Mouse (Mus musculus) embryo, embryonic 10 days (tissue): ENCODE measurements at regions not wholly inside any gene's neighbourhood (a gene's known extent, or its start where the extent isn't known, plus 50 kb on each side); places are given as distances from the start of the nearest gene placed in this dataset.
A peak's percentile ranks its signal among the peaks of the same experiment; 100 is the strongest.

Experiments used
- DNase-seq: peaks from one replicate; pipeline ENCODE4 v3.0.0-alpha.2; 2015; ENCODE audit warnings: low spot score

DNA sequence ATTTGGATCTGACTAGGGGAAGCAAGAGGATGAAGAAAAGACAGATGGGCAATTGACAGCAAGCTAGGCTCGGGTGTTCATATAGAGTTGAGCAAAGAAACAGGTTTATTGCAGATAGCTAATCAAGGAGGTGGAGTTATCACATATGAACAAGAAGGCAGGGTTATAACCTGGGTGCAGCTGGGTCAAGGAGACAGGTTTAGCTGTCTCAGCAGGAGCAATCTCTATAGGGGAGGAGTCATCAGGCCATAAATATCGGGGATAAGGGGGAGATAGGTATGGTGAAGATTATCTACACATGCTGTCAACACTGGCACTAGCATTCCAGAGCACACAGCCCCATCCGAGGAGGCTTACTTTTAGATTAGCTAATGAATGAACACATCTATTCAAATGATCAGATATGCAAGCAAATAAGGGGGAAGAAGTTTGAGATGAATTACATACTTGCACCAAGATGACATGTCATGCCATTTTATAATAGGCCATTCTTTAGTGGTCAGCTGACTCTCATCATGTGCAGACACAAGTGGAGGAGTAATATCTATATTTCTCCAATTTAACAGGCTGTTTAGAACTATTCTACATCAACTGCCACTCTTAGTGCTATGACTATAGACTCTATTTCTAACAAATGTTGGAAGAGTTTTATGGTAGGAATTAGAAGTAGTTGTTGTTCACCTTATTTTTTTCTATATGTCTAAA is 76.9 kb downstream of the Lhx9 start:
- DNase-seq: no peak

DNA sequence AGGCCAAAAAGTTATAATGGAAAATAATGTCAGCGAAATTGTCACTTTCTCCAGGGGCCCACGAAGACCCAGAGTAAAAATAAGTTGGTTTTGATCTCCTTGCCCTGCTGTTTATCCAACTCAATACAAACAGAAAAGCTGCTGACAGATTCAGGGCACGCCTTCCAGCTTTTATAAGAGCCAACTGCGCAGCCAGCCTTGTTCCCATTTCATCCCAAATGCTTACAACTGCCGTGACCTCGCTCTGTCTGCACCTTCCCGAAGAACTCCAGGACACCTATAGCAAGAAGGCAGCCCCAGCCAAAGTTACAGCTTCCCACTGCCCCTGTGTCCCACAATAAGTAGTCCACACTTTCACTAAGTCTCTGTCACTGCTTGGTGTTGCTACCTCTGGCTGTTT is 85.5 kb downstream of the Lhx9 start:
- DNase-seq: no peak

DNA sequence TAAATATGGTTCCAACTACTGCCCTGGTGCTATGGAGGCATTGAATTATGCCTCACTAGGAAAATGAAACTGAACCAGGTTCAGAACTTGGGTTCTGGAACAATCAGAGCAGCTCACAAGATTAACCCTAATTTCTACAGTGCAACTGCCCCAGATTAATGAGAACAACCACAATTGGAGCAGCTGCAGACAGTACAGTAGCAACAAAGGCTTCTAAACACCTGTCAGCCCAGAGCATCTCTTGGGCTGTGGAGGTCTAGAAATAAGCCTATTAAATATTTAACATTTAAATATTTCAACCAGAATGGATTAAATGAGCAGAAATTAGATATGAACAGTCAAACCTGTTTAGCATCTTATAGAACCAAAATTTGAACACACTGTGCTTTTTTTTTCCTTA is 90.6 kb downstream of the Lhx9 start:
- no peak for DNase-seq

DNA sequence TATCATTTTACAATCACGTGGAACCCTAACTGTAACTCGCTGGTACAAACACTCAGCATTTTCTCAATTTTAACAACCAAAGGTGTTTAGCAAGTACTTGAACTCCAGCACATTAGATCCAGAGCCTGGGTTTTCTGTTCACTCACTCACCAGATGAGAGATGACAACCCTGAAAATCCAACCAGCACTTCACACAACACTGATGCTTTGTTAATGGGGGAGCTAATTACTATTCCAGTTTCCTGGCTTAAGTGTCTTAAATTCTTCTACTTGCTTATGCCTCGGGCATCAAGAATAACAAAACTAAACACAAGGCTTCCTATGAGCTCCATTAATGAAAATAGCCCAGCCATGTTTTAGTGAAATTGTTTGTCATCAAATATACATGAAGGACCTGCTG is 113.4 kb upstream of the Nek7 start:
- DNase-seq: no peak

DNA sequence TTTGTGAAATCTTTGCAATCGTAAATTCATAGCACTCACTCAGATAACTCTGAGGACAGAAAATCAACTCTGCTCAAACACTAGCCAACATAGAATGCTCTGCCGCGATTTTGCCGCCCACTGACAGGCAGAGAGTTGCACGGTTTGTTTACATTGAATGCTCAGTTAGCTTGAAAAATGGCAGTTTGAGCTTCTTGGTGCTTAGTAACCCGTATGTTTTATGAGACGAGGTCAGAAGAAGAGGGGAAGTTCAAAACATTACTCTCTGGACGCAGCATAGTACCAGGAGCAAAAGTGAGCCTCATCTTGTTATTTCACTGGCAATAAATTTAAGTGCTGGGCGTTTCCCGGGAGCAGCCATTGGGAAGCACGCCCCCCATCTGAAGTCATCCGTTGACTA is 111.1 kb upstream of the Nek7 start:
- DNase-seq: peak; percentile 45

DNA sequence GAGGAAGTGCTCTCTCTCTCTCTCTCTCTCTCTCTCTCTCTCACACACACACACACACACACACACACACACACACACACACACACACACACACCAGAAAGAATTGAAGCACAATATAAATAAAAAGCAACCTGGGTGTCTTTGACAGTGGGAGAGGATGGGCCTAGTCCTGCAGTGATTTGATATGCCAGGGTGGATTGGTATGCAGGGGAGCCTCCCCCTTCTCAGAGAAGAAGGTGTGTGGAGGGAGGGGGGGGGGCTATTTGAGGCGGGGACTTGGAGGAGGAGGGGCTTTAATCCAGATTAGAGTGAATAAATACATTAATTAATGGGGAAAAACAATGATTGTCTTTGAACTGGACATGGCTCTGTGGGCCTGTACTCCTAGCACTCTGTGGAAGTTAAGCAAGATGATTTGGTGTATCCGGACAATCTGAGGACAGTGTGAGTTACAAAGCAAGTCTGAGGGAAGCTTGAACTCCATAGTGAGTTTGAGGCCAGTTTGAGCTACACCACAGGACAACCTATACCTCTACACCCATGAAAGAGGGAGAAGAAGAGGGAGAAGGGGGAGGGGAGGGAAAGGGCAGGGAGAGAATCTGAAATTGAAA is 109.3 kb upstream of the Nek7 start:
- DNase-seq: no peak

DNA sequence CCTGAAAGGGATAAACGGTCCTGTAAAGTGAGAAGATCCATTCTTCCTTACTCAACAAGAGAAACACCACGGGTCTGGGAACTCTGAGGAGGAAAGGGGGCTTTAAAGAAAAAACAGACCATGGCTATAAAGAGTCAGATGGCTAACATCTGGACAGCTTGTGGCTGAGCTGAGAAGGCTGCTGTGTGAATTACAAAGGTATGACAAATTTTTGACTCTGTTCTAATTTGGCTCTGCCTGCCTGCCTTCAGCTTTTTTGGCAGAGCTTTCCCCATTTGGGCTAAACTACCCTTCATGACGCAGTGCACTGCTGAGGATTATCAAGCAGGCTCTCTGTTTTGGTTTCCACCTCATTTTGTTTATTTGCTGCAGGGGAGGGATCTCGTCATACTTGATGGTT is 100.8 kb upstream of the Nek7 start:
- peak; percentile 18 for DNase-seq

DNA sequence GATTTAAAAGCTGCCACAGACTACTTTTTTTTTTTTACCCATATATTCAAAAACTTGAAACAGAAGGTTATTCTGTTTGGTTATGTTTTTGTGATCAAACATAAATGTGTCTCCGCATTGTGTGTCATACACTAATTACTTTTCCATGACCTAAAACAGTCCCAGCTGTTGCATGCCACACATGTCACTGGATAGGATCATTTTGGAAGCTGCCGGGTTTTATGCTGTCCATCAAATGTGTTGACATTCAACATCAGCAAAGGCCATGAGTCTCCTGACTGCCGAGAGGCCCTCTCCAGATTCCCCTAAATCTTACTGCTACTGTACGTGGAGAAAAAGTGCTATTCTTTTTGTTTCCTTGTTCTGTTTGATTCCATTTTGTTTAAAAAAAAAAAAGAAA is 99.4 kb upstream of the Nek7 start:
- peak; percentile 20 for DNase-seq

DNA sequence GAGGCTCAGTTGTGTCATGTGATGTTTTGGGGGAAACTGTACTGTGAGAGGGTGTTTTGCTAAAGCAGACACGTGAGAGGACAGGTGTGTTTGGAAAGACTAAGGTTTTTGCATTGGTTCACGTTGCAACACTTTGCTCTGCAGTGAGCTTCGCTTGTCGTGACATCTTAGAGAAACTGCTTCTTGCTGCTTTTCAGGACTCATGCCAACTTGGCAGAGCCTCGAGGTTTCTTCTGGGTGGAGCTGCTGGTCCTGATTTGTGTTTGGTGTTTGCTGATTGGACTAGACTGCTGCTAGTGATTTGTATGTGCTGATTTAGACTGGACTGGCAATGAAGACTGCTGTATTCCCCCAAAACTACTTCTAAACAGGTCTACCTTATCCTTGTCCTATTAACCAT is 97.0 kb upstream of the Nek7 start:
- no peak for DNase-seq

DNA sequence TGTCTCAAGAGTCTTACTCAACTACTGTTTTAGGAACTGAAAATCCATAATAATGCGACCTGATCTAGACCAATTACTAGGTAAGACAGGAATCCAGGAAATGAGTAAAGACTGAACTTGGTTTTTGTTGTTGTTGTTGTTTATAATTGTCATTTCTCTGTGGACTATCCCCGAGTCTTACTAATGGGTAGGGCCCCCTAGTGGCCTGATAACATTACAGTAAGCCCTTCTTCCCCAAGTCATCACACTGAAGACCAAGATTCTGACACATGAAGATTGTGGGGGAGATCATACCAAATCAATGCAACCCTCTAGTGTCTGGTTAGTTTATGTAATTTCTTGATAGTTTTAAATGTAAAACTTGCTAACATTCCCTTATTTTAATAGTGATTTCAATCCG is 95.2 kb upstream of the Nek7 start:
- no peak for DNase-seq

DNA sequence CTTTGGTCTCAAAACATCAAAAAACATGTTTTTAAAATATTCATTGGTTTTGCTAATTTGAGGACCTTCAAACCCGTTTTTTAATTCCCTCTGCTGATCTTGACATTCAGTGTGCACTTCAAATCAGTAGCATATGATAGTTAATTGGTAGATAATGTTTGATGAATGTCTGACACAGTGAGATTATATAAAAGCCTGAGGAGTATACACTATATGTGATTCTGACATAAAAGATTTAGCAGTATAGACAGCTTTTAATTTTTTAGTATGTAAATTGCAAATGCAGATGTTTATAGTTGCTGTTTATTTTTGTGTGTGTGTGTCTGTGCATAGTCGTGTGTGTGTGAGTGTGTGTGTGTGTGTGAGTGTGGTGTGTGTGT is 89.3 kb upstream of the Nek7 start:
- no peak for DNase-seq

DNA sequence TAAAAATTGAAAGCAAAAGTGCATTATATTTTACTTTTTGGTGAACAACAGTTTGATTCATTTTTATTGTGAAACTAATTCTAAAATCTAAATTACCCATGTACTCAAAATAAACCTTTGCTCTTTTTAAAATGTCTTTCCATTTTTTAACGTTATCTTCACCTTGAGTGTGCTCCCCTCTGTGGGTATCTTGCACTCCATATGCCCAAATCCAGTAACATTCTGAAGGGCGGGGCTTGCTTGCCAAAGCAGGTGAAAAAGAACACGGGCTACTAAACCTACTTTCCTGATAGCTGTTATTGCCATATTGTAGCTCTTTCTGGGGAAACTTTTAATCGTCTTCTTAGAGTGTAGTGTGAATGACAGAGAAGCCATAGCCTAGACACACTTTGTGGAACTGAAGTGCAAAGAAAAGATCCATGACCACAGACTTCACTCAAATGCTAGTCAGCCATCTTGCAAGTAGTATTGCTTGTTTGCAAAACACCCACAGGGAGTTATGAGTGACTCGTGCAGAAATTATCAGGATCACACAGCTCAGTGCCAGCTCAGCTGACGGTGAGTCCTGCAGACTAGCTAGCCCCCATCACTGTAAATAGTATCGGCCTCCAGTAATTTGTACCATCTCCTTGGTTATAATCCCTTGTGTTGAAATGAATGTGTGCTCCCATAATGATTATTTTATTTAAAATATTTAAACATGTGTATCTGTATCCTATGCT is 88.7 kb upstream of the Nek7 start:
- no peak for DNase-seq

DNA sequence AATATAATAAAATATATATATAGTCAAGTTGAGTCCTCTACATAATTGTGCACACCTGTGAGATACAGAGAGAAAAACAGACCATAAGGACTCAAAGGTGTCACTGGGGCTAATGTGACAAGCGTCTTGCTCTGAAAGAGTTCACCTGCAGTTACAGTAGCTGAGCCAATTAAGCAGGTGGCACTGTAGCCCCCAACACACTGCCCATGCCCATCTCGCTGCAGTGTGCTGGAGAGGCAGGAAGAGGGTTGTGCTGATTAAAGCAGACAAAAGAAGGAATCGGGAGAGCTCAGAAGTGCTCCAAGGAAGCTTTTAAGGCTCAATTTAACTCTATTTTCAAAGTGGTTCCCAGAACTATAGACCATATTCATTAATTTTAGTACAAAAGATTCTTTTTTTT is 88.0 kb upstream of the Nek7 start:
- no peak for DNase-seq

DNA sequence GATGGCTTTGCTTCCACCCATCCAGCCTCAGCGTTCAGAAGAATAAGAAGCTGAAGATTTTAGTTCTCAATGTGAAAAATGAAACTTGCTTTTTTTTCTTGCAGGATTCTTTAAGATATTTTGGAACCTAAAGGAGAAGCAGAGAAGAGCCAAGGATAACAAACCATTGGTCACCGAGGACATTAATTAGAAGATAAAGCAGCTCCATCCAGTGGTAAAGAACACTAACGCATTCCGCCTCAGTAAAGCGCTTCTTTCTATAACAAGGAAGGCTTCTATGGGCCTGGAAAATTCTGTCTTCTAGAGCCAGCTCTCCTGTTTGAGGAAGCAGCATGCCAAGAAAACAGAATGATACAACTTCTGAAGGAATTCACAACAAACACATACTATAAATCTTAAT is 83.3 kb upstream of the Nek7 start:
- DNase-seq: no peak

DNA sequence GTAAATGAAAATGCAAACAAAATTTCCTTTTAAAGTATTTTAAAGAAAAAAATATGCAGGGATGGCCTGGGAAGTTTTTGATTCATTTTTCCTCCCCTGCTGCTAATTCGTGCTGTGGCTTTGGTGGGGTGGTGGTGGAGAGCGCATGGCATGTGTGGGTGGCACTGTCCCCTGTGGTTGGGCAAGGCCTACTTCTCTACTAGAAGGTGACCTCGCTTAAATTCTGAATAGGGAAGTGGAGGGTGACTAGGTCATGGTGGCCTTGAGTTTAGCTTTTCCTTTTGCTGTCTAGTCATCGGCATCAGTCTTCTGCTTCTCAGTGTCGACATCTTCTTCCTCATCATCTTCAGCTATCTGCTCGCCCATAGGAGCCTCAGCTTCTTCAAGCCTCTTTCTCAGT is 69.3 kb upstream of the Nek7 start:
- no peak for DNase-seq

DNA sequence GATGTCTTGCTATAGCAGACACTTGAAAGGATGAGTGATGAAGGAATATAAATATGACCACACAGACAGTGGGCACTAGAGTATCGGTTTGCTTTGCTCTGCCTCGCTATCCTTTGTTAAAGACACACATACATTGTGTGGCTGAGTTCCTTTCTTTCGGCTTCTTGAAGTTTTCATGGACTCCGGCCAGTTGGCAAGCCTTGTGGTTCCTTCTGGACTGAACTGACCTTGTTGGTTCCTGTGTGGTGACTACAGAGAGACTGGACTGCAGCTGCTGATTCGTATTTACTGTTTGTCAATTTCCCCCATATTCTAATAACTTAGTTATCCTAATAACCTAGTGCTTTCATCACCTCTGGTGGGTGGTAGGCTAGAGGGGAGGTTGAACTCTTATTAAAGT is 66.8 kb upstream of the Nek7 start:
- no peak for DNase-seq

DNA sequence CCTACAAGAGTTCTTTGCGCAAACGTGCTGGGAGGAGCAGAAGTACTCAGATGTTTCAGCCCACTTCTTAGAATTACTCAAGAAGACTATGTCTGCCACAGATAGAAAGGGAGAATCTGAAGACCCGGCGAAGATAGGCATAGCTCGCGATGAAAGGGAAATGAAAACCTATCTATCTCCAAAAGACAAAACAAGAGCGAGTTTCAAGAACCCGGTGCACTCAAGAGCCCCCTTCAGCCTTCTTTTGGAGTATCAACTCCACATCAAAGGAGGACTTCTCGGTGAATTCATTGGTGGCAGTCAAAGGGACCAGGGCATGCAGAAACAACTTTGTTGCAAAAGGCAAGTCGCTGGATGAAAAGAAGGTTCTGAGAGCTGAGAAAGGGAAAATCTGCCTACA is 63.8 kb upstream of the Nek7 start:
- no peak for DNase-seq

DNA sequence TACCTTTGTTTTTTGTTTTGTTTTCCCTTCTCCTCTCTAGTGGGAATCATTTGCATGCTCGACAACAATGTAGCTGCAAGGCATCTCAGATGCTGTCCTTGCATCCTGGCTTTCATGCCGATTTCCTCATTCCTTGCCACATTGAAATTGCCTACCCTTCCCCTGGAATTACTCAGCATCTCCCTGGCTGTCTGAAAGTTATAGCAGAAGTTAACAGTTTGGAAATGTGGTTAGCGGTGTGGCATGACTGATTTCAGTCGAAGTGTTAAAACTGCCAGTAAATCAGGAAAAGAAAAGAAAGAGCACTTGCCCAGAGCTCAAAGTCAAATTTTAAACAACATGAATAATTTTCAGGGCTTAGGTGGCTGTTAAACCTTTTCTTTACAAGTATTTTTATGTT is 62.0 kb upstream of the Nek7 start:
- DNase-seq: no peak

DNA sequence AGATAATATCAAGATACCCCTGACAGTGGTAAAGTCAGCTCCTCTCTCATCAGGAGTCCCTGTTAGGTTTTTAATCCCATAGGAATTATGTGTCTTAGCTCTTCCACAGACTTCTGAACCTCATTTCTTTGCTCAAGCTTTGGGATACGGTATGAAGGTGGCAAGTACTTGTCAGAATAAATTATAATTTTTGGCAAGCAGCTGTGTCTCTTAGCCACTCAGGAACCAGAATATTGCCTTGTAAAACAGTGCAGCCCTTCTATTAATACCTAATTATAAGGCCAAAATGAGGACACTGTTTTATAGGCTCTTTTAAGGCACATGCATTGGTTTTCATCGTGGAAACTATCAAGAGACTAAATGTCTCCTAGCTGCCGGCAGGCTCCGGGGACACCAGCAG is 54.3 kb upstream of the Nek7 start:
- DNase-seq: no peak
